Mouse (Mus musculus) embryonic facial prominence, embryonic 10.5 days (tissue): ENCODE measurements at regions not wholly inside any gene's neighbourhood (a gene's known extent, or its start where the extent isn't known, plus 50 kb on each side); places are given as distances from the start of the nearest gene placed in this dataset.
A peak's percentile ranks its signal among the peaks of the same experiment; 100 is the strongest.

ENCODE experiments used
- DNase-seq: peaks from one replicate; pipeline ENCODE4 v3.0.0-alpha.2; 2017; ENCODE audit warnings: low spot score
- H3K27ac ChIP-seq: fragments of 300-500 bp; sonication (generic); replicated peaks from 2 replicates; pipeline ENCODE4 v1.5.1; 2016; ENCODE audit warnings: mild to moderate bottlenecking
- H3K27me3 ChIP-seq: fragments of 300-500 bp; sonication (generic); replicated peaks from 2 replicates; pipeline ENCODE4 v1.6.1; 2016; ENCODE audit warnings: low read depth, mild to moderate bottlenecking; ENCODE audit not compliant: poor library complexity, severe bottlenecking
- H3K36me3 ChIP-seq: fragments of 300-500 bp; sonication (generic); replicated peaks from 2 replicates; pipeline ENCODE4 v1.6.1; 2016; ENCODE audit warnings: mild to moderate bottlenecking, moderate library complexity
- H3K4me1 ChIP-seq: fragments of 300-500 bp; sonication (generic); 2 replicates; pipeline ENCODE4 v1.6.1; 2016
- H3K4me3 ChIP-seq: fragments of 300-500 bp; sonication (generic); 2 replicates; pipeline ENCODE4 v1.5.1; 2016; ENCODE audit warnings: mild to moderate bottlenecking, moderate library complexity
- H3K9me3 ChIP-seq: fragments of 300-500 bp; sonication (generic); 2 replicates; pipeline ENCODE4 v1.6.1; 2016; ENCODE audit warnings: mild to moderate bottlenecking
- WGBS: fragments of 180-500 bp; shearing (Covaris S2); methylation state at CpG from one replicate; pipeline ENCODE4 v1.1.7; 2016; 5-methylcytosine and 5-hydroxymethylcytosine counted together

GRCm38 (mm10) chrX:108608446-108608845 lies 56.2 kb downstream of the Gm379 start:
- H3K27ac ChIP-seq = no peak overlapping the region
- H3K4me3 ChIP-seq = no peak overlapping the region
- no peaks in the 10 kb centered on the region for H3K27me3 ChIP-seq
- no peak for DNase-seq
- no peaks in the 10 kb centered on the region for H3K4me1 ChIP-seq
- no peaks in the 10 kb centered on the region for H3K36me3 ChIP-seq
- no peaks in the 10 kb centered on the region for H3K9me3 ChIP-seq

- Histone ChIP-seq H3K4me1 (no peaks in the 10 kb centered on the region), H3K36me3 (no peaks in the 10 kb centered on the region), H3K27me3 (no peaks in the 10 kb centered on the region), H3K27ac (no peak overlapping the region), H3K9me3 (no peaks in the 10 kb centered on the region), H3K4me3 (no peak overlapping the region)
- 73% methylated on average over 1 of the region's 1 CpGs for WGBS
- no peak for DNase-seq
Observed at GRCm38 (mm10) chrX:108599906-108600468, 64.7 kb downstream of the Gm379 start.

GRCm38 (mm10) chrX:108561977-108562376 lies 102.7 kb downstream of the Gm379 start:
- Histone ChIP-seq H3K27ac (no peak overlapping the region), H3K4me3 (no peak overlapping the region), H3K9me3 (no peaks in the 10 kb centered on the region), H3K36me3 (no peaks in the 10 kb centered on the region), H3K4me1 (no peaks in the 10 kb centered on the region), H3K27me3 (no peaks in the 10 kb centered on the region)
- WGBS = 85% methylated on average over 3 of the region's 3 CpGs
- DNase-seq = no peak

- Histone ChIP-seq H3K36me3 (no peaks in the 10 kb centered on the region), H3K4me3 (no peak overlapping the region), H3K9me3 (no peaks in the 10 kb centered on the region), H3K27ac (no peak overlapping the region), H3K4me1 (no peaks in the 10 kb centered on the region), H3K27me3 (no peaks in the 10 kb centered on the region)
- no peak for DNase-seq
- WGBS = 73% methylated on average over 2 of the region's 2 CpGs
Observed at GRCm38 (mm10) chrX:108543149-108543548, 121.5 kb downstream of the Gm379 start.

GRCm38 (mm10) chrX:108541410-108541809 lies 123.3 kb downstream of the Gm379 start:
- H3K4me3 ChIP-seq = no peak overlapping the region
- H3K9me3 ChIP-seq = no peaks in the 10 kb centered on the region
- H3K27me3 ChIP-seq = no peaks in the 10 kb centered on the region
- H3K27ac ChIP-seq = no peak overlapping the region
- no peak for DNase-seq
- 88% methylated on average over 2 of the region's 2 CpGs for WGBS
- no peaks in the 10 kb centered on the region for H3K36me3 ChIP-seq
- no peaks in the 10 kb centered on the region for H3K4me1 ChIP-seq

- no peak overlapping the region for H3K27ac ChIP-seq
- WGBS = 7% methylated on average over 3 of the region's 3 CpGs
- DNase-seq = peak; percentile 12
- H3K9me3 ChIP-seq = no peaks in the 10 kb centered on the region
- H3K36me3 ChIP-seq = no peaks in the 10 kb centered on the region
- no peaks in the 10 kb centered on the region for H3K27me3 ChIP-seq
- H3K4me1 ChIP-seq = no peaks in the 10 kb centered on the region
- no peak overlapping the region for H3K4me3 ChIP-seq
Observed at GRCm38 (mm10) chrX:108536995-108537394, 127.7 kb downstream of the Gm379 start.
